Mouse (Mus musculus) liver, adult 2 months (tissue): Measurements from ENCODE around the gene Fbxo9.

Source experiments
- CTCF ChIP-seq: fragments of 200-500 bp; IDR thresholded peaks from 2 replicates; pipeline ENCODE4 v1.5.1; 2011; ENCODE audit warnings: low read depth, low read length, control low read depth
- POLR2A ChIP-seq: fragments of 200-500 bp; IDR thresholded peaks from 2 replicates; pipeline ENCODE4 v1.6.1; 2011; ENCODE audit warnings: low read length, control low read depth; ENCODE audit not compliant: insufficient read depth; ENCODE audit errors: extremely low read depth

DNA sequence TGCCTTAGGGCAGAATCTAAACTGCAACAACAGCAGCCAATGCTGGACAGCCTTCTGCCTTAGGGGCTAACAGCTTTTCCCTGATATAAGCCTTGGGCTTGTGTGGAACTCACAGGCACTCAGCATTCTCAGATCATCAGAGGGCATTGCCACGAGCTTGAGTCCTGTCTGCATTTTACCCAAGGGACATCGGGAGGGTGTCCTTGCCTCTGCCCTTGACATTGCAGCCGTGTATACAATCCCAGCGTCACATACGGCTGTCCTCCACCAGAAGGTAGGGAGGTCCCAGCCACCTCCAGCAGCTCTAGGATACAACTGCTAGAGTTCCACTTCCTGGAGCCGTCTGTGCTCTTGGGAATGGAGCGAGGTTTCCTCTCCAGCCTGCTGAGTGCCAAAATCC lies 19.9 kb downstream of the Fbxo9 start:
- TF ChIP-seq POLR2A (no peak), CTCF (no peak)
